Mouse (Mus musculus) left cerebral cortex, postnatal 36 days (tissue): Measurements from ENCODE around the gene Elovl4. TPM values are rescaled to one million over a fixed set of nuclear protein-coding genes. Genes with fewer than 3 reads are reported as not detected.

Source experiments
- DNase-seq, 2 experiments: peaks; one replicate each; pipeline ENCODE4 v3.0.0; 2021 to 2022; ENCODE audit warnings: low spot score in 2 of 2, mixed read lengths in 1 of 2
- intact Hi-C: fragments of 180-260 bp; cut with DNase I; formaldehyde crosslinking; loops from one replicate; pipeline ENCODE4 v1.15.1; 2025
- total RNA-seq, 2 experiments: library from RNA; stranded (reverse); gene quantifications; 2 replicates each; pipeline ENCODE4 v1.2.3; 2021

Gene Elovl4
- total RNA-seq, 2 experiments from 2014 or later, result 70.8 to 78.0 TPM

DNA sequence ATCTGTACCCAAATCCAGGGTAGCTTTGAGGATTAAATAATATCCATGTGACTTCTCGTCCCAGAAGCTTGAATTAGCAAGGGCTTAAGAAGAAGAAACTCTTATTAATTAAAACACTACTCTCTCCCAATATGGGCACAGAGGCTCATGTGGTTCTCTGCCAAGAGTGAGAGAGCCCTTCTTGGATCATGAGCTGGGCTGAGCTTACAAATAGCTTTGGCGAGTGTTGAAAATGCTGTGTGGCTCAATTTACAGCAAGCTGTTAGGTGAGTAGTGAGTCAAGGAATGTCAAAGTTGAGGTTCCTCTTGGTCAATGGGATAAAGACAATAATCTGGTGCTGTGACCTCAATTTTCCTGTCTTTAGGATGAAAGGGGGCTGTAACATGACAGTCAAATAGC is 74.2 kb downstream of the Elovl4 start:
- intact Hi-C loops, result no loop called here

GRCm38 (mm10) chr9:83730836-83731235 is 75.2 kb downstream of the Elovl4 start:
- DNase-seq, result no peak
- intact Hi-C loops, result no loop called here

More for the DNA sequence above, 74.2 kb downstream of the Elovl4 start:
- DNase-seq, result no peak

Other genes with a start within 250 kb of the Elovl4 start
- under 1 TPM; 0.57 to 0.84 TPM for gene Ttk, start 28.4 kb upstream of the Elovl4 start, total RNA-seq
- gene Bckdhb, start 118.9 kb upstream of the Elovl4 start, total RNA-seq, result 10 to 100 TPM; 34.5 to 39.3 TPM